Mouse (Mus musculus) liver, embryonic 11.5 days (tissue): ENCODE results near the gene Optn. TPM values are rescaled to one million over a fixed set of nuclear protein-coding genes. Genes with fewer than 3 reads are reported as not detected.
A peak's percentile ranks its signal among the peaks of the same experiment; 100 is the strongest.

Source experiments
- ATAC-seq: fragments of 200-750 bp; cut with Nextera tagmentation; replicated peaks from 2 replicates; pipeline ENCODE4 v1.8.0; 2017; ENCODE audit warnings: moderate number of reproducible peaks, mild to moderate bottlenecking, moderate TSS enrichment, moderate library complexity; ENCODE audit not compliant: low FRiP score
- DNase-seq: peaks from one replicate; pipeline ENCODE4 v3.0.0-alpha.2; 2017; ENCODE audit warnings: low spot score
- H3K27ac ChIP-seq: fragments of 300-500 bp; sonication (generic); 2 replicates; pipeline ENCODE4 v1.5.1; 2014; ENCODE audit warnings: mild to moderate bottlenecking, low read depth, low read length, control low read depth
- H3K27me3 ChIP-seq: fragments of 300-500 bp; sonication (generic); replicated peaks from 2 replicates; pipeline ENCODE4 v1.6.1; 2014; ENCODE audit warnings: low read length, mixed read lengths; ENCODE audit not compliant: control insufficient read depth, insufficient read depth
- H3K36me3 ChIP-seq: fragments of 300-500 bp; sonication (generic); 2 replicates; pipeline ENCODE4 v1.6.1; 2014; ENCODE audit warnings: mild to moderate bottlenecking, low read length, moderate library complexity, mixed read lengths; ENCODE audit not compliant: control insufficient read depth, insufficient read depth
- H3K4me1 ChIP-seq: fragments of 300-500 bp; sonication (generic); replicated peaks from 2 replicates; pipeline ENCODE4 v1.6.1; 2014; ENCODE audit warnings: low read length, mixed read lengths; ENCODE audit not compliant: control insufficient read depth, insufficient read depth
- H3K4me2 ChIP-seq: fragments of 300-500 bp; sonication (generic); 2 replicates; pipeline ENCODE4 v1.6.1; 2014; ENCODE audit warnings: mild to moderate bottlenecking, control low read depth, moderate library complexity
- H3K4me3 ChIP-seq: fragments of 300-500 bp; sonication (generic); 2 replicates; pipeline ENCODE4 v1.5.1; 2014; ENCODE audit warnings: low read depth, low read length, control low read depth
- H3K9ac ChIP-seq: fragments of 300-500 bp; sonication (generic); 2 replicates; pipeline ENCODE4 v1.6.1; 2014; ENCODE audit warnings: low read depth, low read length, control low read depth
- H3K9me3 ChIP-seq: fragments of 300-500 bp; sonication (generic); 2 replicates; pipeline ENCODE4 v1.6.1; 2016; ENCODE audit warnings: low read length, inconsistent platforms, mixed read lengths; ENCODE audit not compliant: control insufficient read depth
- WGBS: fragments of 180-500 bp; shearing (Covaris S2); extraction: QIAGEN DNeasy Blood & Tissue Kit; methylation state at CpG from one replicate; pipeline ENCODE4 v1.1.7; 2014; 5-methylcytosine and 5-hydroxymethylcytosine counted together
- polyA plus RNA-seq: library from polyadenylated mRNA; unstranded; fragments of >200 nt; fragmentation: Nextera tagmentation; extraction: Ambion mirVana; gene quantifications from 2 replicates; pipeline ENCODE4 v1.2.1, GENCODE M21; 2014

Optn gene
- polyA plus RNA-seq, result 18.7 and 21.8 TPM in 2 replicates

- Histone ChIP-seq H3K9me3 (no peaks in the 10 kb centered on the region), H3K9ac (peak within 1 kb of the TSS; percentile 70), H3K36me3 (no peaks in the 10 kb centered on the region), H3K4me2 (peak within 1 kb of the TSS; percentile 88), H3K4me3 (peak within 1 kb of the TSS; percentile 77), H3K27ac (peak within 1 kb of the TSS; percentile 8; the same call in 1 of the 2 replicates), H3K4me1 (peaks cover 13% of the 10 kb centered on the region), H3K27me3 (no peaks in the 10 kb centered on the region)
- DNase-seq, result peak; percentile 90
- 2% methylated on average over 63 of the region's 63 CpGs for WGBS
- peak; percentile 90 for ATAC-seq
Measured at GRCm38 (mm10) chr2:5063299-5064205, at the start of gene Optn. TSS of gene Optn (minus strand) at chr2:5064051.

DNA sequence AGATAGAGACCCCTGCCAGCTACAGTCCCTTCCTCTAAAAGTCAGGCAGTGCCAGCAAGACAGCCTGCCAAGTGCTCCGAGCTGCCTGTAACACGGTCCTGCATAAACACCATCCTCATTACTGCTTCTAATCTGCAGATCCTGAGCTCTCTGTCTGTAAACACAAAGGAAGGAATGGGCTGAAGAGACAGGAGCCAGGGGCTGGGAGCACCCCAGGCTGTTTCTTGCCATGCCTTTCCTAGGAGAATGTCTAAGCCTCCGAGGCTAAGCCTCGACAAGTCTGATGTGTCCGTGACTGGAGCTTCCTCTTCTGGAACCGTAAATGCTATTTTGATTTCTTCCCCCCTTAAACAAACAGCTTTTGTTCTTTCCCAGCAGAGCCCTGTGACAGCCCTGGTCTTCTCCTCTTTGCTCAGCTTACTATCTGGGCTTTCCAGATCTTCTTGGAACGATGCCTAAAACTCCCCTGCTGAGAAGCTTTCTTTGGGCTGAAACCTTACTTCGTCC lies 49.0 kb upstream of the Optn start:
- no peak overlapping the region for H3K27ac ChIP-seq
- DNase-seq, result no peak
- no peak for ATAC-seq
- no peaks in the 10 kb centered on the region for H3K36me3 ChIP-seq
- H3K4me2 ChIP-seq, result no peak overlapping the region
- no peaks in the 10 kb centered on the region for H3K4me1 ChIP-seq
- H3K4me3 ChIP-seq, result no peak overlapping the region
- H3K9ac ChIP-seq, result no peak overlapping the region
- H3K9me3 ChIP-seq, result no peaks in the 10 kb centered on the region
- 33% methylated on average over 8 of the region's 8 CpGs for WGBS
- no peaks in the 10 kb centered on the region for H3K27me3 ChIP-seq

- H3K36me3 ChIP-seq, result no peaks in the 10 kb centered on the region
- no peak for ATAC-seq
- no peak overlapping the region for H3K4me3 ChIP-seq
- H3K9me3 ChIP-seq, result no peaks in the 10 kb centered on the region
- peaks cover 2% of the 10 kb centered on the region; the same call in 1 of the 2 replicates for H3K27me3 ChIP-seq
- no peak overlapping the region for H3K4me2 ChIP-seq
- no peak for DNase-seq
- no peak overlapping the region for H3K9ac ChIP-seq
- 48% methylated on average over 1 of the region's 1 CpGs for WGBS
- no peaks in the 10 kb centered on the region for H3K4me1 ChIP-seq
- no peak overlapping the region for H3K27ac ChIP-seq
Measured at GRCm38 (mm10) chr2:5102891-5103290, 39.0 kb upstream of the Optn start.

DNA sequence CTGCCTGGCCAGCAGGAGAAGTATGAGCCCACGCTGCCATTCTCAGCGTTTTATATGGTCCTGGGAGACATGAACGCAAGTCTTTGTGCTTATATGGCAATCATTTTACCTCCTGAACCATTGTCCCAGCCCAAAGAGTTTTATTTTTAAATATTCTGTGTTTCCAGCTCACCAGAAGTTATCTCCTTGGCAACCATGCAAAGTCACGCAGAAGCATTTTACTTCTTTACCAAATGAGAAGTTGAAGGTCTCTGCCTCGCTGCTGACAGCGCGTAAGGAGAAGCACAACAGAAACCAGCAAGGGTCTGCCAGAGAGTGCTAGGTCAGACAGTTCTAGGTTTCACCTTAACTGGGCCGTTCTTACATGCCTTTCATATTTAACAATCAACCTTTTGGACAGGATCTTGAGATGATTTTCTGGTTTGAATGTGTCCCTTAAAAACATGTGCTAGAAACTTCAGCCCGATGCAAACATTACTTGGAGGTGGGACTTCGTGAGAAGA lies 37.9 kb upstream of the Optn start:
- no peak for ATAC-seq
- WGBS, result 84% methylated on average over 10 of the region's 10 CpGs

DNA sequence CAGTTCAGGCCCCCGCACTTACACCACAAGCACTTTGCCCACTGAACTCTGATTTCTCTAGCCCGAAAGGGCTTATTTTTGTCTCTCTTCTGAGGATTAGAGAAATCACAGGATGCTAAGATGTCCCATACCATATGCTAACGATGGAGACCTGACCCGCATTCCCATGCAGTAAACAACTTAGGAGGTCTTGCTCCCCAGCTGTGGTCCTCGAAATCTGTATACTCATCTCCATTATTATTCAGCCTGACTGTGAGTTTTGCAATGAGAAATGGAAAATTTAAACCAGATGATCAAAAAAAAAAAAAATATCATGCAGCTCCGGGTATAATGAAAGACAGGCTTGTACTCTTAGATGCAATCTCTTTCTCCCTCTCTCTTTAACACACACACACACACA lies 35.3 kb upstream of the Optn start:
- no peak overlapping the region for H3K4me2 ChIP-seq
- ATAC-seq, result no peak
- no peak for DNase-seq
- no peaks in the 10 kb centered on the region for H3K9me3 ChIP-seq
- H3K27me3 ChIP-seq, result peaks cover 4% of the 10 kb centered on the region
- no peak overlapping the region for H3K9ac ChIP-seq
- no peak overlapping the region for H3K27ac ChIP-seq
- no peaks in the 10 kb centered on the region for H3K4me1 ChIP-seq
- no peak overlapping the region for H3K4me3 ChIP-seq
- WGBS, result 64% methylated on average over 6 of the region's 6 CpGs
- H3K36me3 ChIP-seq, result no peaks in the 10 kb centered on the region

More for the DNA sequence above, 37.9 kb upstream of the Optn start:
- no peak for DNase-seq
- H3K9me3 ChIP-seq, result no peaks in the 10 kb centered on the region
- no peak overlapping the region for H3K27ac ChIP-seq
- no peak overlapping the region for H3K9ac ChIP-seq
- no peaks in the 10 kb centered on the region for H3K4me1 ChIP-seq
- H3K27me3 ChIP-seq, result peaks cover 4% of the 10 kb centered on the region; the same call in 1 of the 2 replicates
- no peaks in the 10 kb centered on the region for H3K36me3 ChIP-seq
- no peak overlapping the region for H3K4me3 ChIP-seq
- H3K4me2 ChIP-seq, result no peak overlapping the region

- Histone ChIP-seq H3K9me3 (no peaks in the 10 kb centered on the region), H3K4me2 (peak overlapping the region; percentile 50), H3K36me3 (no peaks in the 10 kb centered on the region), H3K4me3 (0 out of 2 replicates have a peak overlapping the region, but pooled peaks have one; percentile 1), H3K27me3 (peaks cover 4% of the 10 kb centered on the region), H3K27ac (no peak overlapping the region), H3K4me1 (no peaks in the 10 kb centered on the region), H3K9ac (no peak overlapping the region)
- ATAC-seq (no peak), DNase-seq (no peak)
- 14% methylated on average over 20 of the region's 20 CpGs for WGBS
Measured at GRCm38 (mm10) chr2:5097786-5098445, 34.1 kb upstream of the Optn start.

DNA sequence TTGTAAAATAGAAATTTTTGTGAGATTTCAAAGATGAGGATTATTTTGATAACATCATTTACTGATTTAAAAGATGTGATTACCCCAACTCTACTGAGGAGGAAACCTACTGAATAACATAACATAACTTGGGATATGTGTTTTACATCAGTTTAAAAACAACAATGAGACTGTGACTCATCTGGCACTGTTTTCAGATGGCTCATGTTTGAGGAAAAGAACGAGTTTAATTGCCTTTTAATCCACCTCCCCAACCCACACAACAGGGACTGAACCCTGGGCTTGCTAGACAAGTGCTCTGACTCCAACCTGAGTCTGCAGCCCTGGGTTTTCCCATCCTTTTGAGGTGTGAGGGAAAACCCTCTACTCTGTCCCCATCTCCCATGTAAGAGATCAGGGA lies 31.5 kb upstream of the Optn start:
- no peaks in the 10 kb centered on the region for H3K9me3 ChIP-seq
- H3K4me1 ChIP-seq, result no peaks in the 10 kb centered on the region
- H3K9ac ChIP-seq, result no peak overlapping the region
- H3K27ac ChIP-seq, result no peak overlapping the region
- H3K27me3 ChIP-seq, result peaks cover 4% of the 10 kb centered on the region
- no peaks in the 10 kb centered on the region for H3K36me3 ChIP-seq
- ATAC-seq, result no peak
- no peak overlapping the region for H3K4me3 ChIP-seq
- no peak for DNase-seq
- 29% methylated on average over 1 of the region's 1 CpGs for WGBS
- H3K4me2 ChIP-seq, result no peak overlapping the region

DNA sequence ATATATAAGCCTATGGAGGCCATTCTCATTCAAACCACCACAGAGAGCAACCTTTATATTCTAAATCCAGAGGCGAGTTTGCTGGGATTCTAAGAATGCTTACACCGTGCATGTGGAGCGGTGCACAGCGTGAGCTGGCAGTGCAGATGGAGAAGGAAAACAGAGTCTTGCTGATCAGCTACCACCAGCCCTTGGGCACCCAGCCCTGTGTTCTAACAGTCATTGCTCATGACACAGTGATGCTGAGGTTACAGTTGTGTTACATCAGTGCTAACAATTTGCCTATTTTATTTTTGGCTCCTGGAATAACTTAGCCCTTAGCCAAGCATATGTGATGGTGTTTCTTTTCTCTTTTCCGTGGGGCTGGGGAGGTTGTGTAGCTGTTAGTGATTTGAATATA lies 31.0 kb upstream of the Optn start:
- Histone ChIP-seq H3K9ac (no peak overlapping the region), H3K4me1 (no peaks in the 10 kb centered on the region), H3K4me2 (no peak overlapping the region), H3K9me3 (no peaks in the 10 kb centered on the region), H3K27ac (no peak overlapping the region), H3K27me3 (peaks cover 4% of the 10 kb centered on the region), H3K36me3 (no peaks in the 10 kb centered on the region), H3K4me3 (no peak overlapping the region)
- DNase-seq, result no peak
- 84% methylated on average over 5 of the region's 5 CpGs for WGBS
- ATAC-seq, result no peak
